In genomic region chr11:31530851-31531250, GRCm38 (mm10) we compare ENCODE assay signal across 22 mouse cellular contexts.
"Had no signal": no experiment of that assay in that cellular context is flagged by ENCODE, and none has a peak within 500 bp of the region (broad histone marks: within the 10 kb centered on the region; RNA-seq: fewer than 3 reads in every experiment).

No protein-coding gene starts in this region.

- H3K9ac ChIP-seq: heart, embryonic 12.5 days; hindbrain, embryonic 13.5 days; hindbrain, embryonic 15.5 days; limb, embryonic 13.5 days; limb, embryonic 15.5 days; liver, embryonic 13.5 days; liver, embryonic 15.5 days had no signal

- H3K4me2 ChIP-seq: heart, embryonic 12.5 days; hindbrain, embryonic 13.5 days; hindbrain, embryonic 15.5 days; limb, embryonic 13.5 days; limb, embryonic 15.5 days; liver, embryonic 13.5 days; liver, embryonic 15.5 days had no signal

- H3K27ac ChIP-seq: gastrocnemius, adult 2 months; heart, embryonic 10.5 days; hindbrain, embryonic 13.5 days; hindbrain, embryonic 15.5 days; hindbrain, postnatal 0 days; kidney, postnatal 0 days; limb, embryonic 13.5 days; limb, embryonic 15.5 days; liver, embryonic 13.5 days; liver, embryonic 15.5 days had no signal

- H3K36me3 ChIP-seq: heart, embryonic 10.5 days; heart, embryonic 12.5 days; hindbrain, embryonic 13.5 days; hindbrain, embryonic 15.5 days; limb, embryonic 13.5 days; limb, embryonic 15.5 days; liver, embryonic 13.5 days; liver, embryonic 15.5 days had no signal

- H3K4me3 ChIP-seq: gastrocnemius, adult 2 months; heart, embryonic 10.5 days; heart, embryonic 12.5 days; hindbrain, embryonic 13.5 days; hindbrain, embryonic 15.5 days; limb, embryonic 13.5 days; limb, embryonic 15.5 days; liver, embryonic 13.5 days; liver, embryonic 15.5 days had no signal

- H3K4me1 ChIP-seq: hindbrain, embryonic 13.5 days; hindbrain, embryonic 15.5 days; limb, embryonic 13.5 days; limb, embryonic 15.5 days; liver, embryonic 13.5 days; liver, embryonic 15.5 days had no signal

- H3K27me3 ChIP-seq: heart, embryonic 12.5 days; hindbrain, embryonic 13.5 days; hindbrain, embryonic 15.5 days; limb, embryonic 13.5 days; limb, embryonic 15.5 days; liver, embryonic 13.5 days; liver, embryonic 15.5 days had no signal

- H3K9me3 ChIP-seq: heart, embryonic 10.5 days; heart, embryonic 12.5 days; hindbrain, embryonic 13.5 days; hindbrain, embryonic 15.5 days; limb, embryonic 13.5 days; limb, embryonic 15.5 days; liver, embryonic 13.5 days; liver, embryonic 15.5 days had no signal

- DNase-seq: gastrocnemius, adult 2 months; gastrocnemius, postnatal 10 days; gastrocnemius, postnatal 25 days; heart, adult 18-20 months; heart, postnatal 10 days; heart, postnatal 36 days; kidney, adult 18-20 months; layer of hippocampus, adult 9-11 months; layer of hippocampus, postnatal 36 days; left cerebral cortex, postnatal 4 days; liver, embryonic 13.5 days had no signal

- ATAC-seq: forebrain, embryonic 16.5 days; hindbrain, postnatal 0 days; intestine, embryonic 16.5 days had no signal
